Mouse (Mus musculus): Measurements from ENCODE around the gene Icmt. TPM values are rescaled to one million over a fixed set of nuclear protein-coding genes. Genes with fewer than 3 reads are reported as not detected.
A peak's percentile ranks its signal among the peaks of the same experiment; 100 is the strongest.

The Icmt gene
- polyA plus RNA-seq, 2 experiments = 6.5 to 7.0 TPM

DNA sequence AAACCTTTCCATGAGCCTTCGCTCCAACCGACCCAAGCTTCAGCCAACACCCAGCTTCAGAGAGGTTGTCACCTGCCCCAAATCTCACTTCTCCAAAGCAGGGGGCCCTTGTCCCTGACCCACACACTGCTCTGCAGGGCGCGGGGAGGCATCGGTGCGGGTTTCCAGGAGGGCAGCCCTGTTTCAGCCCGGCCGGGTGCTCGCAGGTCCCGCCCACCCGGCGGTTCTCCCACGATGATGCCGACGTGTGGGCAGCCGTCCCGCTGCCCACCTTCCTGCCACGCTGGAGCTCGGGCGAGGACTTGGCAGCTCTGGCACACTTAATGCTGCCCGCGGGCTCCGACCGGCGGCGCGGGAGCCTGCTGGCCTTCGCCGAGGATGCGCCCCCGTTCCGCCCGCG is 14.3 kb upstream of the Icmt start:
- H3K4me2 ChIP-seq (ENCODE audit: low read depth) = peak overlapping the region; percentile 41
- no peaks in the 10 kb centered on the region for H3K4me1 ChIP-seq (replicated peaks; ENCODE audit: control insufficient read depth in 2 of 2, insufficient read depth in 2 of 2, low read length in 1 of 2)
- no peak overlapping the region for H3K27ac ChIP-seq
- DNase-seq (ENCODE audit: low read depth in 3 of 3, low spot score in 3 of 3) (no peak), ATAC-seq (ENCODE audit: insufficient read depth) (no peak)
- no peaks in the 10 kb centered on the region for H3K9me3 ChIP-seq (ENCODE audit: control insufficient read depth, low read length)
- no peaks in the 10 kb centered on the region for H3K36me3 ChIP-seq (replicated peaks; ENCODE audit: control insufficient read depth, insufficient read depth, low read depth)
- H3K4me3 ChIP-seq (ENCODE audit: insufficient read depth in 1 of 2, low read depth in 2 of 2, low read length in 2 of 2) = peak overlapping the region in 1 of 2 experiments; percentile 6; a peak in 1 of 4 replicates
- peaks cover 64% of the 10 kb centered on the region for H3K27me3 ChIP-seq (ENCODE audit: control insufficient read depth, insufficient read depth, low read length)
- no peak overlapping the region for H3K9ac ChIP-seq (replicated peaks)
- WGBS (ENCODE audit: insufficient replicate concordance) = 19% methylated on average over 34 of the region's 34 CpGs
- TF ChIP-seq CTCF (IDR thresholded peaks at IDR 0.05; ENCODE audit: low read depth) (no peak), EP300 (IDR thresholded peaks at IDR 0.05; ENCODE audit: low read depth) (no peak)

- DNase-seq (ENCODE audit: low read depth in 3 of 3, low spot score in 3 of 3) (peak in 2 of 3 experiments; percentile 41 to 53), ATAC-seq (ENCODE audit: insufficient read depth) (peak; percentile 72; the same call in 1 of the 2 replicates)
- Histone ChIP-seq H3K9ac (replicated peaks) (no peak overlapping the region), H3K36me3 (replicated peaks; ENCODE audit: control insufficient read depth, insufficient read depth, low read depth) (no peaks in the 10 kb centered on the region), H3K4me1 (replicated peaks; ENCODE audit: control insufficient read depth in 2 of 2, insufficient read depth in 2 of 2, low read length in 1 of 2) (no peaks in the 10 kb centered on the region), H3K27me3 (ENCODE audit: control insufficient read depth, insufficient read depth, low read length) (peaks cover 70% of the 10 kb centered on the region), H3K9me3 (ENCODE audit: control insufficient read depth, low read length) (no peaks in the 10 kb centered on the region), H3K4me3 (ENCODE audit: insufficient read depth in 1 of 2, low read depth in 2 of 2, low read length in 2 of 2) (peak overlapping the region in 1 of 2 experiments; percentile 6; a peak in 1 of 4 replicates), H3K4me2 (ENCODE audit: low read depth) (peak overlapping the region; percentile 41), H3K27ac (no peak overlapping the region)
- 4% methylated on average over 70 of the region's 70 CpGs for WGBS (ENCODE audit: insufficient replicate concordance)
- no peak for TF ChIP-seq EP300 (IDR thresholded peaks at IDR 0.05; ENCODE audit: low read depth)
- peak; percentile 78 for TF ChIP-seq CTCF (IDR thresholded peaks at IDR 0.05; ENCODE audit: low read depth)
Measured at GRCm38 (mm10) chr4:152283186-152283950, 13.7 kb upstream of the Icmt start.

GRCm38 (mm10) chr4:152285505-152285904 is 11.5 kb upstream of the Icmt start:
- no peaks in the 10 kb centered on the region for H3K4me1 ChIP-seq (replicated peaks; ENCODE audit: control insufficient read depth in 2 of 2, insufficient read depth in 2 of 2, low read length in 1 of 2)
- TF ChIP-seq CTCF (IDR thresholded peaks at IDR 0.05; ENCODE audit: low read depth) = peak; percentile 77
- TF ChIP-seq EP300 (IDR thresholded peaks at IDR 0.05; ENCODE audit: low read depth) = no peak
- 3% methylated on average over 10 of the region's 10 CpGs for WGBS (ENCODE audit: insufficient replicate concordance)
- no peak for DNase-seq (ENCODE audit: low read depth in 3 of 3, low spot score in 3 of 3)
- no peaks in the 10 kb centered on the region for H3K36me3 ChIP-seq (replicated peaks; ENCODE audit: control insufficient read depth, insufficient read depth, low read depth)
- no peak for ATAC-seq (ENCODE audit: insufficient read depth)
- no peak overlapping the region for H3K4me3 ChIP-seq (ENCODE audit: insufficient read depth in 1 of 2, low read depth in 2 of 2, low read length in 2 of 2)
- H3K9me3 ChIP-seq (ENCODE audit: control insufficient read depth, low read length) = no peaks in the 10 kb centered on the region
- H3K27ac ChIP-seq = no peak overlapping the region
- no peak overlapping the region for H3K9ac ChIP-seq (replicated peaks)
- no peak overlapping the region for H3K4me2 ChIP-seq (ENCODE audit: low read depth)
- peaks cover 83% of the 10 kb centered on the region for H3K27me3 ChIP-seq (ENCODE audit: control insufficient read depth, insufficient read depth, low read length)

DNA sequence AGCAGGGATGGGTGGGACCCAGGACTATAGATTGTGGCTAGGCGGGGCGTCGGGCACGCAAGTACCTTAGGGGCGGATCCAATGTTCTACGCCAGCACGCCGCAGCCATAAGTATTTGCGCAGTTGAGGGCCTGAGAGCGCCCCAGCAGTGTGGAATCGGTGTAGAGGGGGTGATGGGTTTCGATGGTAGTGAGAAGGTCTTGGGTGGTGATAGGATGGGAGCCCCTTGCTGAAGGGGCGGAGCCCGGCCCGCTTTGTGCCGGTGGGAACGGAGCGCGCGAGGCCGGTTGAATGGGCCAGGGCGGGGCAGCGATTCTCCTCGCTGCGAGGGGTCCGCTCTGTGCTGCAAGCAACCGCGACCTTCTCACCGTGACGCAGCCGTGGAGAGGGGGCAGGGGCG is 10.8 kb upstream of the Icmt start:
- Histone ChIP-seq H3K4me2 (ENCODE audit: low read depth) (peak overlapping the region; percentile 26; the same call in 1 of the 2 replicates), H3K9me3 (ENCODE audit: control insufficient read depth, low read length) (no peaks in the 10 kb centered on the region), H3K27me3 (ENCODE audit: control insufficient read depth, insufficient read depth, low read length) (peaks cover 90% of the 10 kb centered on the region), H3K9ac (replicated peaks) (no peak overlapping the region), H3K4me3 (ENCODE audit: insufficient read depth in 1 of 2, low read depth in 2 of 2, low read length in 2 of 2) (no peak overlapping the region), H3K4me1 (replicated peaks; ENCODE audit: control insufficient read depth in 2 of 2, insufficient read depth in 2 of 2, low read length in 1 of 2) (no peaks in the 10 kb centered on the region), H3K36me3 (replicated peaks; ENCODE audit: control insufficient read depth, insufficient read depth, low read depth) (no peaks in the 10 kb centered on the region), H3K27ac (no peak overlapping the region)
- no peak for DNase-seq (ENCODE audit: low read depth in 3 of 3, low spot score in 3 of 3)
- WGBS (ENCODE audit: insufficient replicate concordance) = 5% methylated on average over 32 of the region's 32 CpGs
- TF ChIP-seq EP300 (IDR thresholded peaks at IDR 0.05; ENCODE audit: low read depth) (no peak), CTCF (IDR thresholded peaks at IDR 0.05; ENCODE audit: low read depth) (0 out of 2 replicates have a peak, but pooled peaks have one; percentile 2)
- ATAC-seq (ENCODE audit: insufficient read depth) = no peak

DNA sequence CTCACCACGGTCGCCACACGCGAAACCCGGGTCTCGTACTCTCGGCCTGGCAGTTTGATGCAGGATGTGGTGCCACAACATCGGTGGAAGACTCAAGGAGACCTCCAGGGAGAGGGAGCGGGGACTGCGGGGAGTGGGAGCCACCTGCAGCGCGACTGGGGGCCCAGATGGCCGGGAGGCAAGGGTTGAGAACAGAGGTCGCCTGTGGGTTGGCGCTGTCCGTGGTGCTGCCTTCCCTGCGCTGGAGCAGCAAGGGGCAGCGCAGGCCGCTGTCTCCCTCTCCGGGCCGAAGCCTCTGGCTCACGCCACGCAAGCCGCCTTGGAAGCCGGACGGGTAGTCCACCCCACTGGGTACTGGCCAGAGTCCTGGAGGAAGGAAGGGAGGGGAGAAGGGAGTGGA is 10.1 kb upstream of the Icmt start:
- ATAC-seq (ENCODE audit: insufficient read depth) = no peak
- Histone ChIP-seq H3K27me3 (ENCODE audit: control insufficient read depth, insufficient read depth, low read length) (peaks cover 90% of the 10 kb centered on the region), H3K4me2 (ENCODE audit: low read depth) (no peak overlapping the region), H3K9me3 (ENCODE audit: control insufficient read depth, low read length) (no peaks in the 10 kb centered on the region), H3K27ac (no peak overlapping the region), H3K9ac (replicated peaks) (no peak overlapping the region), H3K36me3 (replicated peaks; ENCODE audit: control insufficient read depth, insufficient read depth, low read depth) (no peaks in the 10 kb centered on the region), H3K4me3 (ENCODE audit: insufficient read depth in 1 of 2, low read depth in 2 of 2, low read length in 2 of 2) (no peak overlapping the region), H3K4me1 (replicated peaks; ENCODE audit: control insufficient read depth in 2 of 2, insufficient read depth in 2 of 2, low read length in 1 of 2) (no peaks in the 10 kb centered on the region)
- TF ChIP-seq CTCF (IDR thresholded peaks at IDR 0.05; ENCODE audit: low read depth) = no peak
- no peak for TF ChIP-seq EP300 (IDR thresholded peaks at IDR 0.05; ENCODE audit: low read depth)
- DNase-seq (ENCODE audit: low read depth in 3 of 3, low spot score in 3 of 3) = no peak
- 7% methylated on average over 26 of the region's 26 CpGs for WGBS (ENCODE audit: insufficient replicate concordance)

Data from liver, embryonic 14.5 days (tissue).